Mouse (Mus musculus): ENCODE measurements around the gene Cdk14. TPM values are rescaled to one million over a fixed set of nuclear protein-coding genes. Genes with fewer than 3 reads are reported as not detected.

Gene Cdk14
- polyA plus RNA-seq (2016; fragmentation: Nextera tagmentation; extraction: Ambion mirVana), result 29.8 and 33.0 TPM in 2 replicates

GRCm38 (mm10) chr5:5419992-5420455, at the start of gene Cdk14:
Cdk14 (minus strand) TSS chr5:5420312.
- H3K4me1 ChIP-seq, result no peaks in the 10 kb centered on the region
- H3K4me2 ChIP-seq (replicated peaks), result no peak within 1 kb of the TSS
- no peaks in the 10 kb centered on the region for H3K36me3 ChIP-seq
- no peaks in the 10 kb centered on the region for H3K27me3 ChIP-seq (replicated peaks)
- no peak within 1 kb of the TSS for H3K27ac ChIP-seq
- no peaks in the 10 kb centered on the region for H3K9me3 ChIP-seq
- ATAC-seq (ENCODE audit: low FRiP score, low read depth), result no peak
- no peak within 1 kb of the TSS for H3K4me3 ChIP-seq
- H3K9ac ChIP-seq, result no peak within 1 kb of the TSS
- WGBS, result 81% methylated on average over 9 of the region's 9 CpGs

GRCm38 (mm10) chr5:5465256-5465655, 45.1 kb upstream of the Cdk14 start:
- H3K27me3 ChIP-seq (replicated peaks), result no peaks in the 10 kb centered on the region
- H3K9me3 ChIP-seq, result no peaks in the 10 kb centered on the region

GRCm38 (mm10) chr5:5431746-5432438, 11.8 kb upstream of the Cdk14 start:
- Histone ChIP-seq H3K27me3 (replicated peaks) (no peaks in the 10 kb centered on the region), H3K9ac (no peak overlapping the region), H3K27ac (no peak overlapping the region), H3K4me3 (no peak overlapping the region), H3K4me2 (replicated peaks) (no peak overlapping the region), H3K36me3 (no peaks in the 10 kb centered on the region), H3K9me3 (no peaks in the 10 kb centered on the region), H3K4me1 (no peaks in the 10 kb centered on the region)
- 68% methylated on average over 5 of the region's 5 CpGs for WGBS
- ATAC-seq (ENCODE audit: low FRiP score, low read depth), result peak; percentile 68

More at GRCm38 (mm10) chr5:5465256-5465655, 45.1 kb upstream of the Cdk14 start:
- Histone ChIP-seq H3K4me2 (replicated peaks) (no peak overlapping the region), H3K36me3 (no peaks in the 10 kb centered on the region), H3K4me1 (no peaks in the 10 kb centered on the region), H3K27ac (no peak overlapping the region), H3K9ac (no peak overlapping the region), H3K4me3 (no peak overlapping the region)
- 74% methylated on average over 1 of the region's 1 CpGs for WGBS
- ATAC-seq (ENCODE audit: low FRiP score, low read depth), result no peak

GRCm38 (mm10) chr5:5423723-5424171, 3.6 kb upstream of the Cdk14 start:
- Histone ChIP-seq H3K4me2 (replicated peaks) (no peak overlapping the region), H3K36me3 (no peaks in the 10 kb centered on the region), H3K27me3 (replicated peaks) (no peaks in the 10 kb centered on the region), H3K4me3 (no peak overlapping the region), H3K9me3 (no peaks in the 10 kb centered on the region), H3K4me1 (no peaks in the 10 kb centered on the region), H3K27ac (no peak overlapping the region), H3K9ac (no peak overlapping the region)
- 79% methylated on average over 6 of the region's 6 CpGs for WGBS
- no peak for ATAC-seq (ENCODE audit: low FRiP score, low read depth)

GRCm38 (mm10) chr5:5423081-5423480, 3.0 kb upstream of the Cdk14 start:
- H3K27me3 ChIP-seq (replicated peaks), result no peaks in the 10 kb centered on the region
- H3K4me3 ChIP-seq, result no peak overlapping the region
- 94% methylated on average over 4 of the region's 4 CpGs for WGBS
- H3K9me3 ChIP-seq, result no peaks in the 10 kb centered on the region
- H3K4me1 ChIP-seq, result no peaks in the 10 kb centered on the region
- H3K4me2 ChIP-seq (replicated peaks), result no peak overlapping the region
- no peak overlapping the region for H3K9ac ChIP-seq
- no peak overlapping the region for H3K27ac ChIP-seq
- ATAC-seq (ENCODE audit: low FRiP score, low read depth), result no peak
- H3K36me3 ChIP-seq, result no peaks in the 10 kb centered on the region

GRCm38 (mm10) chr5:5421439-5421838, 1.3 kb upstream of the Cdk14 start:
- no peak overlapping the region for H3K27ac ChIP-seq
- no peak for ATAC-seq (ENCODE audit: low FRiP score, low read depth)

GRCm38 (mm10) chr5:5419253-5419652, 859 bp downstream of the Cdk14 start:
- no peak overlapping the region for H3K9ac ChIP-seq
- no peak overlapping the region for H3K27ac ChIP-seq
- no peaks in the 10 kb centered on the region for H3K9me3 ChIP-seq
- no peaks in the 10 kb centered on the region for H3K4me1 ChIP-seq
- H3K36me3 ChIP-seq, result no peaks in the 10 kb centered on the region
- ATAC-seq (ENCODE audit: low FRiP score, low read depth), result no peak
- no peak overlapping the region for H3K4me3 ChIP-seq
- 80% methylated on average over 1 of the region's 1 CpGs for WGBS
- H3K4me2 ChIP-seq (replicated peaks), result no peak overlapping the region
- no peaks in the 10 kb centered on the region for H3K27me3 ChIP-seq (replicated peaks)

More at GRCm38 (mm10) chr5:5421439-5421838, 1.3 kb upstream of the Cdk14 start:
- WGBS, result 90% methylated on average over 2 of the region's 2 CpGs
- Histone ChIP-seq H3K9ac (no peak overlapping the region), H3K4me1 (no peaks in the 10 kb centered on the region), H3K4me2 (replicated peaks) (no peak overlapping the region), H3K27me3 (replicated peaks) (no peaks in the 10 kb centered on the region), H3K4me3 (no peak overlapping the region), H3K9me3 (no peaks in the 10 kb centered on the region), H3K36me3 (no peaks in the 10 kb centered on the region)

GRCm38 (mm10) chr5:5414835-5415234, 5.3 kb downstream of the Cdk14 start:
- Histone ChIP-seq H3K4me2 (replicated peaks) (no peak overlapping the region), H3K4me1 (no peaks in the 10 kb centered on the region), H3K9me3 (no peaks in the 10 kb centered on the region), H3K36me3 (no peaks in the 10 kb centered on the region), H3K9ac (no peak overlapping the region), H3K27ac (no peak overlapping the region), H3K27me3 (replicated peaks) (no peaks in the 10 kb centered on the region), H3K4me3 (no peak overlapping the region)
- WGBS, result 82% methylated on average over 3 of the region's 3 CpGs
- ATAC-seq (ENCODE audit: low FRiP score, low read depth), result no peak

- no peak overlapping the region for H3K4me2 ChIP-seq (replicated peaks)
- no peak overlapping the region for H3K9ac ChIP-seq
- no peak overlapping the region for H3K27ac ChIP-seq
- no peaks in the 10 kb centered on the region for H3K36me3 ChIP-seq
- WGBS, result 95% methylated on average over 2 of the region's 2 CpGs
- H3K4me1 ChIP-seq, result no peaks in the 10 kb centered on the region
- H3K4me3 ChIP-seq, result no peak overlapping the region
- no peak for ATAC-seq (ENCODE audit: low FRiP score, low read depth)
- H3K9me3 ChIP-seq, result no peaks in the 10 kb centered on the region
- H3K27me3 ChIP-seq (replicated peaks), result no peaks in the 10 kb centered on the region
These were observed 8.2 kb downstream of the Cdk14 start for GRCm38 (mm10) chr5:5411886-5412285.

- no peak for ATAC-seq (ENCODE audit: low FRiP score, low read depth)
- Histone ChIP-seq H3K27me3 (replicated peaks) (no peaks in the 10 kb centered on the region), H3K4me1 (no peaks in the 10 kb centered on the region), H3K9me3 (no peaks in the 10 kb centered on the region), H3K27ac (no peak overlapping the region), H3K4me3 (no peak overlapping the region), H3K4me2 (replicated peaks) (no peak overlapping the region), H3K9ac (no peak overlapping the region), H3K36me3 (no peaks in the 10 kb centered on the region)
- 82% methylated on average over 4 of the region's 4 CpGs for WGBS
These were observed 18.1 kb downstream of the Cdk14 start for GRCm38 (mm10) chr5:5401986-5402385.

GRCm38 (mm10) chr5:5392786-5393185, 27.3 kb downstream of the Cdk14 start:
- Histone ChIP-seq H3K4me2 (replicated peaks) (no peak overlapping the region), H3K4me1 (no peaks in the 10 kb centered on the region)
- 49% methylated on average over 3 of the region's 3 CpGs for WGBS

GRCm38 (mm10) chr5:5380731-5381718, 39.1 kb downstream of the Cdk14 start:
- Histone ChIP-seq H3K4me1 (peaks cover 7% of the 10 kb centered on the region; the same call in 1 of the 2 replicates), H3K9ac (peak overlapping the region; percentile 94), H3K27me3 (replicated peaks) (no peaks in the 10 kb centered on the region), H3K27ac (0 out of 2 replicates have a peak overlapping the region, but pooled peaks have one; percentile 83), H3K36me3 (no peaks in the 10 kb centered on the region), H3K9me3 (no peaks in the 10 kb centered on the region), H3K4me2 (replicated peaks) (peak overlapping the region; percentile 72), H3K4me3 (peak overlapping the region; percentile 73)
- WGBS, result 4% methylated on average over 23 of the region's 23 CpGs
- 0 out of 2 replicates have a peak, but pooled peaks have one; percentile 3 for ATAC-seq (ENCODE audit: low FRiP score, low read depth)

More at GRCm38 (mm10) chr5:5392786-5393185, 27.3 kb downstream of the Cdk14 start:
- Histone ChIP-seq H3K27ac (no peak overlapping the region), H3K4me3 (no peak overlapping the region), H3K36me3 (no peaks in the 10 kb centered on the region), H3K9me3 (no peaks in the 10 kb centered on the region), H3K9ac (no peak overlapping the region), H3K27me3 (replicated peaks) (no peaks in the 10 kb centered on the region)
- ATAC-seq (ENCODE audit: low FRiP score, low read depth), result no peak

Measured in neural tube, embryonic 12.5 days (tissue).